Mouse (Mus musculus) gastrocnemius, postnatal 14 days (tissue): ENCODE measurements around the gene Braf. TPM values are rescaled to one million over a fixed set of nuclear protein-coding genes. Genes with fewer than 3 reads are reported as not detected.

Experiments used
- DNase-seq: peaks from one replicate; pipeline ENCODE4 v3.0.0; 2021; ENCODE audit warnings: mixed read lengths
- intact Hi-C: fragments of 180-260 bp; cut with DNase I; formaldehyde crosslinking; loops from one replicate; pipeline ENCODE4 v1.15.1; 2025; ENCODE audit warnings: low total_unique reads
- total RNA-seq, 2 experiments: library from RNA; stranded (reverse); gene quantifications; 2 replicates each; pipeline ENCODE4 v1.2.3; 2021

The Braf gene
- total RNA-seq, 2 experiments from 2014 or later = 8.3 to 9.3 TPM

DNA sequence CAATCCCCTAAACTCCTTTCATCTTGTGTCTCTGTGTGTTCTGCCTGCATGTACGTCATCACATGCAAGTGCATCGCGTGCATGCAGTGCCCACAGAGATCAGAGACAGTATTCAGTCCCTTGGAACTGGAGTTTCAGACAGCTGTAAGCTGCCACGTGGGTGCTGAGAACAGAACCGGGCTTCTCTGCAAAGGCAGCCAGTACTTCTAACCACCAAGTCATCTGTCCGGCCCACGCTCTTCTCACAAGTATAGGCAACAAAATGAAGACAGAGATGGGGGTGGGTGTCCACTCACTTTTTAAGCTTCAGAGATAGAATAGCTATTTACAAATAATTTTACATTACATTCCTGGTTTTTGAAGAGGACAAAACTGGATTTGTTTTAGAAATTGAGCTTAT lies 50.2 kb downstream of the Braf start:
- intact Hi-C loops = loop anchor here (10.0 kb wide), 1 partner anchor 90 kb away; no protein-coding TSS in a partner anchor
- DNase-seq = no peak

DNA sequence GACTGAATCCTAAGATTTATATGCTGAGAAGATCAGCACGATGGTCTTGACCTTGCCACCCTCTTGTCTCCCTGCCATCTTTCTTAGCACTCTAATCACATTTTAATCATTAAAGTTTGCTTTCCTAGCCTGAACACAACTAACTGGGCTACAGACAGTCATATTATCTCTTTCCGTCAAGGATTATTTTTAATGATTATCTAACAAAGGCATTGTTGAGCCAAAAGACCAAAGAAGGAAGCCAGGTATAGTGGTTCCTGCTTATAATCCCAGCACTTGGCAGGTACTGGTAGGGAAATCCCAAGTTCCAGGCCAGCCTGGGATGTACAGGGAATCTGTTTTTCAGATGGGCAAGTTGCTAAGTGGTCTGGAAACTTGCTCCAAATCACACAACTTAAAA lies 114.0 kb downstream of the Braf start:
- intact Hi-C loops = no loop called here
- no peak for DNase-seq

DNA sequence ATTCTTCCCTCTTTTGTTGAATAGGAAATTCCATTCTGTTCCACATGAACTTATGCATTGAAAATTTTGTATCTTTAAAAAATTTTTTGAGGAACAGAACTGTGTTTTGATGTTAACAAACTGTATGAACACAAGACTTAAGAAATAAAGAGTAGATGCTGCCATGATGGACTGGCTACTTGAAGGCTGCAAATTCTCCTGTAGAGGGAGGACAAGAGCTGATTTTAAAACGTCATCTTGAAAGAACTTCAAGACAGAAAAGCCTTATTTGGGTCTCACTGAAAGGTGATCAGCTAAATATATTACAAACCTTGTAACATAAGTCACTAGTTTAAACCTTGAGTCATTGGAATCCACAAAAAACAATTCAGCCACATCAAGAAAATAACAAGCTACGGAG lies 115.1 kb downstream of the Braf start:
- intact Hi-C loops = no loop called here
- DNase-seq = no peak

DNA sequence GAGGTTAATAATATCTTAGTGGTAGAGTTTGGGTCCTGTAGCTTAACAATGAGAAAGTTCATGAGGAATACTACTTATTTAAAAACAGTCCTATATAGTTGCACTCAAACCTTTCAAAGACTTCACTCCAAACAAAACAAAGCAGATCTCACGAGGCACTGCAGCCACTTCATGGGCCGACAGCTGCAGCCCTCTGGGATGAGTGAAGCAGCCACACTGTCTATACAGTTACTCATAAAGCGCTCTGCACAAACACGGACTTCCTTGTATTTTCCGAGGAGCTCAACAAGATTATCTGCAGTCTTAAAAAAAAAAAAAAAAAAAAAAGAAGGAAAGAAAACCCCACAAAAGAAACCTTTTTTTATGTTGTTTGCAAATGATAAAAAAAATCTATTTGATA lies 117.9 kb downstream of the Braf start:
- no peak for DNase-seq
- intact Hi-C loops = no loop called here

DNA sequence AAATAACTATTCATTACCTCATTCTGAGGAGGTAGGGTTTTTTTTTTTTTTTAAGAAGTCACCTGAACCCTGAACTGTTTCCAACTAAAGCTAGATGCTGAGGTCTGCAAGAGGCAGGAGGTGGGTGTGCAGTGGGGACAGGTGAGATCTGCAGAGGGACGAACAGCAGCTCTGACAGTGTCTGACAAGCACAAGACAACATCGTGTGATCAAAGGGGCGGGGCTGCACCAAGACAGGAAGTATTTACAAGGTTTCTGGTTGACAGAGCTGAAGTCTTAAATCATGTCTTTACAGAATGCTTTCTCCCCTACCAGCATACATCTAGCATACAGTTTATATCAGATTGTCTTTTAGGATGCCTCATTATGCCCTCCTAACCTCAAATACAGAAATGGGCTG lies 118.4 kb downstream of the Braf start:
- intact Hi-C loops = no loop called here
- DNase-seq = no peak

DNA sequence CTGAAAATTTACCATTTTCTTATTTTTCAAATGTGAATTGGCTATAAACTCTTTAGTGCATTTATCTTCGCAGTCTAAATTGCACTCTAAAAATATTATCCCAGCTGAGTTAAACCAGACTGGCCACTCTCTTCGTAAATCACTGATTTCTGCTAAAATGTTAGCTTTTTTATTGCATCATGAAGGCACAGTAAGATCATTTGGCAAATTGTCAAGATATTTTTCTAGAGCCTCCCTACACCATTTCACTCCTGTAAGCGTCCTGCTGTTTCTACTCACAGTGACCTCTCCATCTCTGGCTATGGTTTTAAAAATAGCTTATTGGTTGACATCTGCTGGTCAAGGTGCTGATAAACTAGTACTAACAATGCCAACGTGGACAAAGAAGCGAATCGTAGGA lies 119.2 kb downstream of the Braf start:
- intact Hi-C loops = no loop called here
- DNase-seq = no peak

DNA sequence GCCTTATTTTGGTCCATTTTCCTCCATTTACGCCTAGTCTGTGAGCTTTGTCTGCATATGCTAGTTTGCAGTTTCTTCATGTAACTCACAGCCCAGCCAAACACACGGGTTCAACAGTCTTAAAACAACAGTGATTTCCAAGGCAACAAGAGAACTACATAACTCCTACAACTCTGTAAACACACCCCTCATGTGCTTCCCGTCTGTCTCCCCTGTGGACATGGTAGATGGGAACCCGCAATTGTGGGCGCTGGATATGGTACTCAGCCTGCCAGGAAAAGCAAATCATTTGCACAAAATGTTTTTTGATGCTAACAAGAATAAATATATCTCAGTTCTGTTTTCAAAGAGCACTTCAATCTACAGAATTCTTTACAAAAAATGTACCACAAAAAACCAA lies 120.7 kb downstream of the Braf start:
- intact Hi-C loops = no loop called here
- DNase-seq = no peak

DNA sequence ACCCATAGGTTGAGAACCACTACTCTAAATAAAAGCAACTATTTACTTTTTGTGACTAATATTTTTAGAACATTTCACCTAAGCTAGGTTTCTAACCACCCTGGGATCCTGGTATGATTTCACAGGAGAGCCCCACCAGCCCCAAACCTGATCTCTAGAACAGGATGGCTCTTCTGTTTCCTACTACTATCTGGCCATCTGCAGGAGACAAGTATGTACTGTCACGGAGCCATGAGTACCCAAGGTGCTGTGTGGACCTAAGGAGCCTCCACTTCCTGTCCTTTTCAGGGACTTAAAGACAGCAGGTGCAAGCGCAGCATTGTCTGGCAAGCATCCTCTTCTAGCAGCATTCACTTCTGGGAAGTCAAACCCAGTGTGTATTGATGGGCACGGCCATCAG lies 123.4 kb downstream of the Braf start:
- intact Hi-C loops = no loop called here
- no peak for DNase-seq

DNA sequence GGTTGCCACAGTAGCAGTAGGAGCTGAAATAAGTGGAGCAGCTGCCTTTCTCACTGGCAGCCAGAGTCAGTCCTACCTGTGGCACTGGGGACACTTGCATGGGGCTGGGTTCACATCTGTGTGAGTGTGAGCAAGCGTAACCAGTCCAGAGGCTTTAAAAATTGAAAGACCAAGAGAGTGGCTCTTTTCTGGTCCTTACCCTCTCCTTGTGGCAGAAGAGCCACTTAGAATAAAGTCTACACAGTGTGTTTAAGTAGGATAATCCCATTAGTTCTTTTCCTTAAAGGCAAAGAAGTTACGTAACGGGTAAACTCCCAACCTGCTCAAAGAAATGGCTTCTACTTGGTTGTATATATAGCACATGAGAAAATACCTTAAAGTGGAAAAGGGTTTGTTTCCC lies 124.4 kb downstream of the Braf start:
- DNase-seq = no peak
- intact Hi-C loops = no loop called here

DNA sequence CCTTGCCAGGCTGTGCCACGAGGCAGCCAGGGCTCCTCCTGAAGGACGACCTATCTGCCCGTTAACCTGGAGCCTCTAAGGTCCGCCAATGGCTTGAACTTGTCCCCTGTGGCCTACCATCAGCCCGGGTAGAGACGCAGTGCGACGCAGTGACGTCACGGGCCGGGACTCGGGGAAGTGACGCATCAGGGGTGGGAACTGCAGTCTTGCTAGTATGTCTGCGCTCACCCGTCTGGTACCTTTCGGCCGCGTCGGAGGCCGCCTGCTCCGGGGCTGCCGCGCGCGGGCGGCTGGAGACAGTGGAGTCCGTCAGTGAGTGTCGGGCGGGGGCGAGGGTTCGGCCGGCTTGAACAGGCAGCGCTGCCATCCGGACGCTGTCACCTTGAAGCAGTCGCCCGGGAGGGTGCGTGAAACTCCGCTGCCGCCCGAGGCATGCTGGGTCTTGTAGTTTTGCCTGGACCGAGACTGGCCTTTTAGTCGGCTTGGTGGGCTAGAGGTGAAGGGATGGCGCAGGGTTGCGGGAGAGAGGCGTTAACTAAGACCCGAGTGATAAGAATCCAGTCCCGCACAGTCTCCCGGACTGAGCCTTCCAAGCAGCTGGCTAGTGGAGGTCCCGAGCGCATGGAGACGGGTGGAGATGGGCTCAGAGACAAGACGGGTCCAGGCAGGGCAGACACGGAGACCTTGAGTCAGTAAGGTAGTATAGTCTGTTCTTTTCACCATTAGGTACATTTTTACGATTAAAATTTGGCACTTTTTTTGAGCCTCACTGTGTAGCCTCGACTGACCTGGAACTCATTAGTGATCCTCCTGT lies 132.7 kb downstream of the Braf start, which contains the start of gene Ndufb2:
Gene Ndufb2, plus strand, starts transcription at position 174 of the 814 bp plus-strand sequence.
- intact Hi-C loops = no loop called here
- DNase-seq = peak; percentile 93

DNA sequence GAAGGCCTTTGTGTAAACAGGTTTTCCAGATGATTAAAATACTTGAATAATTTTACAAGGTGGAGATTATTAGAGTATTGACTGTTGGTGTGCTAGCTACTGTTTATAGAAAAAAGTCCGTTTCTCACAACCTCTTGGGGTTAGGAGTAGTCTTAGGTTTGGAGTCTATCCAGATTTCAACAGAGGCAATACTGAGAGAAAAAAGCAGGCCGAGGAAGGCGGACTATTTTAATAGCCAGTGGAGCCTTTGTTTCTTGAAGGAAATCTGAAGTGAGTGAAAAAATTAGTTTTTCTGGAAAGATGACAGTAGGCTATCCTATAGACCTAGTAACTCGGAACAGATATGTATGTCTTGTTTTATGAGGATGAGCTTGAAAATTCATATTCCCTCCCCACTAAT lies 133.8 kb downstream of the Braf start:
- DNase-seq = no peak
- intact Hi-C loops = no loop called here

DNA sequence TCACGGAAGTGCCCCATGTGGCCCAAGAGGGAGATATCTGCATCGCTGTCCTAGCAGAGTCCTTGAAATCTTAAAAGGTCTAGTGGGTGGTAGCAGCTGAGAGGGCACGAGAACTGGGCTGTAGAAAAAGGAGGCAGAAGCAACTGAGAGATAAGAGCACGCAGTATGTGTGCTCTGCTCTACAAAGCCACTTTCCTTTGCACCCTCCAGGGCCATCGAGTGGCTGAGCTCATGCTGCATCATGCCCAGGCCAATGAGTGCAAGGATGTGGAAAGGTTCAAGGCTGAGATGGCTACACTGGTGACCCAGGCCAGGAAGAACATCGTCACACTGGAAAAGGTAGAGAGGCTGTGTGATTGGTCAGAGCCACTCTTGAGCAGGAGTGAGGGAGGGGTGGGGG lies 139.7 kb downstream of the Braf start, which contains the start of gene Gm42420:
Gene Gm42420, plus strand, starts transcription at position 237 of the 400 bp plus-strand sequence.
- DNase-seq = no peak

DNA sequence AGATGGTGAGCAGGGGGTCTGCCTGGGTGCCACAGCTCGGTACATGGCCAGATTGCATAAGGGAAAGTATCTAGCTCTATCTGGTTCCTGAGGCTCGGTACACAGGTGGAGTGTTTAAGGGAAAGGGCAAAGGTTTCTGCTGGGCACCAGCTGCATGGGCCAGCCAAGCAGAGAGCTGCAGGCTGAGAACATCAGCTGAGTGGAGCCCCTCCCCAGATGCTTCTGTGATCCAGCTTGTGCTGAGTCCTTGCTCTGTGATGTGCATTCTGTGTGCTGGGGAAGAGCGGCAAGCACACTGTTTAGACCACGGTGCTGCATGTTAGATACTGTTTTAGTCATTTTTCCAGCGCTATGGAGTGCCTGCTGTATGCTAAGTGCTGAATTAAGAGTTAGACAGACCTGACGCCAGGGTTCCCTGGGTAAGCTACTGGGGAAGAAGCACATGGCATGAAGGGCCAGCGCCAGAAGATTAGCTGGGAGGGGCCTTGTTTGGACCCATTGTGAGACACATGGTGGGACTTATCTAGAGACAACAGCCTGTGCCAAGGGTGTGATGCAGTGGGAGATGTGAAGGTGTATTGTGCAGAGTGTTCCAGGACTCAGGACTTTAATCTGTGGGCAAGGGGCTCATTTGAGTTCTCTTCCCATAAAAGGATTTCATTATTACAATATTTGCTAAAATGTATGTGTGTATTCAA lies 144.0 kb downstream of the Braf start:
- intact Hi-C loops = no loop called here
- DNase-seq = no peak

More for the DNA sequence above, 139.7 kb downstream of the Braf start, which contains the start of gene Gm42420:
- intact Hi-C loops = no loop called here

DNA sequence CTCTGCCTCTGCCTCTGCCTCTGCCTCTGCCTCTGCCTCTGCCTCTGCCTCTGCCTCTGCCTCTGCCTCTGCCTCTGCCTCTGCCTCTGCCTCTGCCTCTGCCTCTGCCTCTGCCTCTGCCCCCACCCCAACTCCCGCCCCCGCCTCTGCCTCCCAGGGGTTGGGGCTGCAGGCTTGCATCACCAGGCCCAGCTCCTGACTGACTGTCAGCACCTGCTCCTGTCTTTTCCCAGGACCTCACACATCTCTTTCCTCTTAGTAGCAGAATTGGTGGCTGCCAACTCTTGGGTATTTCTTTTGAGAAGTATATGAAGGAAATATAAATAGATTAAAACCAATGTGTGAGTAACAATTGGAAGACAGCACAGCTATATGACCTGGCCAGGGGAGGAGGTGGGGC lies 144.7 kb downstream of the Braf start:
- no peak for DNase-seq
- intact Hi-C loops = no loop called here

DNA sequence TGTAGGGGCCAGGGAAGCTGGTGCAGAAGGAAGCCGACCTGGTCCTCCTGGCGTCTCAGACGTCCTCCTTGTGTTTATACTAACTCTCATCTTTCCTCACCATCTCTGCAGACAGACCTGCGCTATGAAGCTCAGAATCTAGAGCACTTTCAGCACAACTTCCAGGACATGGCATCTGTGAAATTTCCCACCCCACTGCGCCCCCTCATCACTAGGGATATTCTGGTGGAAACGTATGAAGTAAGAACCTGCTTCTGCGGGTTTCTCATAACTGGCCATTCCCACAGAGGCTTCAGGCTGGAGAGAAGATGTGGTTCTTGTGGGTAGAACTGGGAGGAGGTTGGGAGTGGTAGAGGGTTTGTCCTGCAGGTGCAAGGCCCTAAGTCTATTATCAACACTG lies 145.7 kb downstream of the Braf start:
- intact Hi-C loops = no loop called here
- DNase-seq = no peak

DNA sequence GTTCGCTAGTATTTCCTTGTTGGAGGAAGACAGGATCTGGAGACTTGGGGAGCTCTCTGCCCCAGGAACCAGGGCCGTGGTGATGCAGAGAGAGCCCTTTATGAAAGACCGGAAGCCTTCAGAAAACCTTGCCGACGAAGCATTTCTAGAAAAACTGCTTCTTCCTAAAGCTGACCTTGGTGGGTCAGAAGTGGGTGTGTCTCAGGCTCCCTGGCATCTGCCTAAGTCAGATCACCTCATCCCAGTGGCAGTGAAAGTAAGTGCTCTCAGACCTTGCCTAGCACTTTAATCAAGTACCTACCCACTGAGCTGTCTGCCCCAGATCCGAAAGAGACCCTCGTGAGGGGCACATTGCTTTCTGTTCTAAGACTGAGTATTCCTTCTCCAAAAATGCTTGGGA lies 150.3 kb downstream of the Braf start:
- intact Hi-C loops = no loop called here
- no peak for DNase-seq

DNA sequence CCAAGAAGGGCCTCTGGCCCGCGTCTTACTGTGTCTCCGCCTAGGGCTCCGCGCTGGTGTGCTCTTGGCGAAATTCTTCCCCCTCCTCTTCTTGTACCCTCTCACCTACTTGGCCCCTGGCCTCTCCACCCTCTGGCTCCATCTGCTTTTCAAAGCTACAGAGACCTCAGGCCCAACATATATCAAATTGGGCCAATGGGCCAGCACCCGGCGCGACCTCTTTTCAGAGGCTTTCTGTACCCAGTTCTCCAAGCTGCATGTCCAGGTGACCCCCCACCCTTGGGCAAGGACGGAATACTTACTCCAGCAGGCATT lies 150.8 kb downstream of the Braf start:
- intact Hi-C loops = no loop called here
- DNase-seq = no peak

DNA sequence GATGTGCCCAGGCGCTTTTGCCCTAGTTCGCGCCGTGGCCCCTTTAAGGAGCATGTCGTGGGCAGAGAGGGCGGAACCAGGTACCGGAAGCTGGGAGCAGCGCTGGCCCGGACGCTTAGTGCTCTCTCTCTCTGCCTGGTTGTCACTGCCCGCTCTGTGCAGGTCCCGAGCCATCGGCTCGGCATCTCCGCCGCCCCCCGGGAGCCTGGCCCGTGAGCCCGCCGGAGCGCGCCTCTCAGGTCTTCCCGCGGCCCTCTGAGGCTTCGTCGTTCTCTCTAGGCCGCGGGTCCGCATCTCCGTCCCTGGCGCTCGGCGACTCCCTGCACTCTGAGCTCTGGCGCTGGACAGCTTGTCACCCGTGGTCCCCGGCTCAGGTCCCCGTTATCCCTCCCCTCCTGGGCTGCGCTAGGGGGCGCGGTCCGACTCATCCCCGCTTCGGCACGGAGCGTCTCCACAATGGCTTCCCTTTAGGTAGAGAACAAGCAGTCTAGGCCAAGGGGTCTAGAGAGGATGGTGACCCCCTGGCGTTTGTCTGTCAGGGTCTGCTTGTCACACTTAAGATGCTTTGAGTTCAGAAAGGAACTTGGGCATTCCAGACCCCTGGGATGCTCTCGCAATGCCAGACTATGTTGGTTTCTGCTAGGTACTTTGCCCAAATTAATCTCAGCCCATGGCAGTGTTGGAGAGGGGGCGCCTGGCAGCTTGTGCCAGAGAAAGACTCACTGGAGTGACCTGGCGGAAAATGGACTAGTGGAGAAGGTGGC lies 151.3 kb downstream of the Braf start, which contains the start of gene Adck2:
Gene Adck2, plus strand, starts transcription at position 83 of the 764 bp plus-strand sequence.
- intact Hi-C loops = no loop called here
- DNase-seq = peak; percentile 78

DNA sequence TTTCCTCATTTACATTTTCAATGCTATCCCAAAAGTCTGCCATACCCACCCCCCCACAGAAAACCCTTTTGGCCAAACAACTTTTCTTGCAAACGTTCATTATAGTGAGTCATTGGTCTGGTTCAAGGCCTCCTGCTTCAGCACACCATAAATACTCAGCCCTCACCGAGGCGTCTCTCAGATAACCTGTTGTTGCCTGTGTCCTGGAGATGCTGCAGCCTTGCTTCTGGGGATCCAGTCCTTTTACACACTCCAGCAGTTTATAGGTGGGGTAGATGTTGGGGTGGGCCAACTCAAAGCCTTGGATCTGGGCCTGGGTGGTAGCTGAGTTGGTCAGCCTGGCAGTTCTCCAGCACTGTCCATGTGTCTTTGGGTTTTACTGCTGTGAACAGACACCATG lies 154.8 kb downstream of the Braf start:
- intact Hi-C loops = no loop called here
- no peak for DNase-seq

DNA sequence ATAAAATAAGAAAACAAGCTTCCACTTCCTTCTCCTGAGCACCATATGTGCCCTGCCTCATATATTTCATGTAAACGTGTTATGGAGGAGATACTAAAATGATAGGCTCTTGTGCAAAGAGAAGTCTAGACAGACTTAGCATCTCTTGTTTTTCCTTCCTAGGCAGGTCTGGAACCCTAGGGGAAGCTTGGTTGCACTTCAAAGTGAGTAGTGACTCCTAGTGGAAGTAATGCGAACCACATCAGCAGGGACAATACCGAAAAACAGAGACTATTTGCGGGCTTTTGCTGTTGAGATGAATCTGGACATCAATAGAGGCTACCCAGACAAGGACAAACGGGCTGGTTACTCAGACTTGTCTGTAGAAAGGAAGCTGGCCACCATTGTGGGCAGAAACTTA lies 157.7 kb downstream of the Braf start:
- intact Hi-C loops = no loop called here
- DNase-seq = no peak
